Mouse (Mus musculus) brown adipose tissue, adult 24 weeks (tissue): ENCODE results near the gene Rbms3. TPM values are rescaled to one million over a fixed set of nuclear protein-coding genes. Genes with fewer than 3 reads are reported as not detected.
A peak's percentile ranks its signal among the peaks of the same experiment; 100 is the strongest.

Source experiments
- H3K27ac ChIP-seq: fragments of 200-500 bp; replicated peaks from 2 replicates; pipeline ENCODE4 v1.5.1; 2012; ENCODE audit warnings: low read depth, mild to moderate bottlenecking, low read length
- H3K4me1 ChIP-seq: fragments of 200-500 bp; 2 replicates; pipeline ENCODE4 v1.6.1; 2012; ENCODE audit warnings: low read length, mixed read lengths; ENCODE audit not compliant: control insufficient read depth, insufficient read depth, insufficient read length
- H3K4me3 ChIP-seq: fragments of 200-500 bp; 2 replicates; pipeline ENCODE4 v1.5.1; 2012; ENCODE audit warnings: low read depth, mild to moderate bottlenecking, low read length, moderate library complexity; ENCODE audit not compliant: insufficient read depth
- polyA plus RNA-seq: library from polyadenylated mRNA; stranded (reverse); fragments of >200 nt; gene quantifications from 2 replicates; pipeline ENCODE4 v1.2.4, GENCODE M21; 2012; ENCODE audit not compliant: missing spikeins, insufficient read depth, insufficient read length

Gene Rbms3
- polyA plus RNA-seq, 1 experiment = 2.2 TPM

DNA sequence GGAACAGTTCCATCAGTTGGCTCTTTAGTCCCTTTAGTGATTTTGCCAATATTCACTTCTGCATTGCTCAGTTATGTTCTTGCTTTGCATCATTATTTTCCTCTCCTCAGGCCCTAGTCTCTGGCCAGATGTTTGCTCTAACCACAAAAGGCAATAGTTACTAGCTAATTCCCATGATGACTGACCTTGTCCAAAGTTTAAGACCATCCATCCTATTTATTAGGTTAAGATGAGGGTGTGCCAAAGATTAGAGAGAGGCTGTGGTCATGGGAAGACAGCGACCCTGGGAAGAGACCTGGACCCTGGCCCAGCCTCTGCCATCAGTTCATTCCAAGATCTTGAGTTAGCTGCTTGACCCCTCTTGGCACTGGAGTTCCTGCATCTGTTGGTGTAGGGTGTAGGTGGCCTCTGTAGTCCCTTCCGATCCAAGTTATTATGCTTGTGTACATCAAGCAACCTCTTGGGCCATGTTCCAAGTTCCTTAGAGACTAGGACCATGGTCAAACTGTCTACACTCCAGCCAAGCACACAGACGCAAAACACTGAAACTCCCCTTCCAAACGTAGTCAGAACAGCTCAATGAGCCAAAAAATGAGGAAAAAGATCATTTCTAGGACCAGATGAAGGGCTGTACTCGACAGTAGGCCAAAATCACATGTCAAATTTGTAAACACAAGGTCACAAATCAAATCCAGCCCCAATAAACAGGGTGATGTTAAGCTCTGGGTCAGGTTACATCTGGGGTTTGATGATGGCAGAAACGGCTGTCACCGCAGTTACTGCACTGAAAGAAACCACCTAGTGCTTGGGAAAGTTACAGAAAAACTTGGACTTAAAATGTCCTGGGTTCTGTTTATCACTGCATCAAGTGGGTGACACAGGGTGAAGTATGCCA is 782.2 kb downstream of the Rbms3 start:
- Histone ChIP-seq H3K27ac (peak overlapping the region; percentile 46), H3K4me3 (no peak overlapping the region), H3K4me1 (no peaks in the 10 kb centered on the region)

DNA sequence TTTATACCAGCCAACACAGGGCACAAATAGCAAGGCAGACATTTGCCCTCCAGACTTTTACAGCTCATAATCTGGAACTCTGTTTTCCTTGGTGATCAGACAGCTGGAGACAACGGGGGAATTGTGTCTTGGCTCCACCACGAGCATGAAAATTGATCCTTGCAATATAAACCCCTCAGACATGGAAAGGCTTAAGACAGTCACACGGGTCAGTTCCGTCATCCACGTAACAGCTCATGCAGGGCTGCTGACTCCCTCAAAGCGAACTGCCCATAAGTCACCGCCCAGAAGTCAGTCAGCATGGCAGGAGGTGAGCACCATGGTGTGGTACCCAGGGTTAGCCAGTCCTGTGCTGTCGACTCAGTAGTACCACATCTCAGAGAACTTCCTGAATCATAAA is 794.8 kb downstream of the Rbms3 start:
- no peak overlapping the region for H3K27ac ChIP-seq
- no peaks in the 10 kb centered on the region for H3K4me1 ChIP-seq
- no peak overlapping the region for H3K4me3 ChIP-seq

DNA sequence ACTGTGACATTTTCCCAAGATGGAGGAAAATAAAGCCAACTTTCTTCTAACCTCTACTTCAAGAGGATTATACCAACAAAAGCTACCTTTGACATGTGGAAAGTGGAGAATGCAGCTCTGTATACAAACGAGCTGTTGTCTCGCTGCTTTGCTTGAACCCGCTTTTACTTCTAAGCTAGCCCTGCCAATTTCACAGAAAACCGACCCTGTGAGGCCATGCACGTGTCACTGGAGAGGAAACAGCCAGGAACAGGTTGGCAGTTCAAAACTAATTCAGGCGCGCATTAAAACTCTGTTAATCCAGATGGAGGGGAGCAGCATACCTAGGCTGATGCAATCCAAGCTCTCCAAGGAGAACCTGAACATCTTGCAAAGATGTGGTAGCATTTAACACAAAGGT is 796.0 kb downstream of the Rbms3 start:
- H3K4me1 ChIP-seq = no peaks in the 10 kb centered on the region
- no peak overlapping the region for H3K4me3 ChIP-seq
- no peak overlapping the region for H3K27ac ChIP-seq

DNA sequence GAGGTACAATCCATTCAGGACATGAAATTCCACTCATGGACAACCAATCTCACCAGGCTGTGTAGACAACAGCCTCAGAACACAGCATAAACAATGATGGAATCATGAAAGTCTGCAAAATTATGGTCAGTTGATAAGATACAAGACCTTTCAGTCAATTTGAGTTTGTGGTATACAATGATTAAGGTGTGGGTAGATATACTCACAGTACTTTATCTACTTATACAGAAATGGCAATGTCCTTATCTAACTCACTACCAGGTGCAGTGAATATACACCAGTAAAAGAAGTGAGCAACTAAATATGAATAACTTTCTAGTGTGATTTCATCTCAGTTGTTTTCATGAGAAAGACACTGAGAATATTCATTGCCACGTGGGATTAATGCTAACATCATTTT is 796.9 kb downstream of the Rbms3 start:
- H3K27ac ChIP-seq = no peak overlapping the region
- no peaks in the 10 kb centered on the region for H3K4me1 ChIP-seq
- no peak overlapping the region for H3K4me3 ChIP-seq

DNA sequence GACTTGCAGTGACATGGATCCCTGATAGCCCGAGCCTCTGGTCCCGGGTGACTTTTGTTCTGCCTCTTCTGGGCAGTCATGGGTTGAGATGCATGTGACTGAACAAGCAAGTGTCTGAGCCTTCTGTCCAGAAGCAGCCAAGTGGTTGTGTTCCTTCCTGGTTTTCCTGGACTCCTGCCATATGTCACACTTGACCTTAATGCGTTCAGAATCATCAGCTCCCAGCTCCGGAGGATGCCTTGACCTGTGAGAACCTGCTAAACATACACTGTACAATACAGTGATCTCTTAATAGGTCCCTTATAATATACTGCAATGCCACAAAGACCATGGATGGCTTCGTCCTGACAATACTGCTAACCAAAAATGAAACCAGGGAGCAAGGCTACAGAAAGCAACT is 798.3 kb downstream of the Rbms3 start:
- Histone ChIP-seq H3K4me3 (no peak overlapping the region), H3K27ac (no peak overlapping the region), H3K4me1 (no peaks in the 10 kb centered on the region)

DNA sequence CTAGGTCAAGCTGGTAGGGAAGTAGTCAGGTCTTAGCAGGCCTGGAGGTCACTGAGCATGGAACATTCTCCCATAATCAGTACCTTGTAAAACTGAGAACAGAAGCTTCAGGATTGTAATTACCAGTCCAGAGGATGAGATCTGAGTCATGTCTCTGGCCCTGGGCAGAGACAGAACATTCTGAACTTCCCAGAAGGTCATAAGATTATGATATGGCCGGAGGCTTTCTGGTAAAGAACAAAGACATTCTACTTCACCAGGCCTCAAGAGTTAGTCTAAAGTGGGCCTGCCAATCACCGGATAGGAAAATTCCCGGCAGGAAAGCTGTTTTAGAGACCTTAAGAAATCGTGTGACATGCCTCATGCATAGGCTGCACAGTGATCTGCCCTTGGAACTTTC is 799.8 kb downstream of the Rbms3 start:
- Histone ChIP-seq H3K27ac (no peak overlapping the region), H3K4me3 (no peak overlapping the region)

DNA sequence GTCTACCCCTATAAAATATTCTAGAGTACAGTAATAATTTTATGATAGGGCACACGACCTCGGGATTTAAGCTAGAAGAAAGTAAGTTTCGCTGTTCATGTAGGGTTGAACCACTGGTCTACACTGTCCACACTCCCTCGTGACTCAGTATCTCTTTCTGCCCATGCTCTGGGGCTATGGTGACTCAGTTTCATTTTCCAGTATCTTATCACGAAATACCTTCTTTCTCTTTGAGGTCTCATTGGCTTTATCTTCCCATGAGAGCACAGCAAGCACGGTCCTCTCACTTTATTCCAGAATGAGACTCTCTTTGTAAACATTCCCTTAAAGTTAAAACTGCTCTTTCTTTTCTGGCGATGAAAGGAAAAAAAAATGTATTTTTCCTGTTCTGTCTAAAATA is 808.1 kb downstream of the Rbms3 start:
- H3K4me1 ChIP-seq = no peaks in the 10 kb centered on the region
- no peak overlapping the region for H3K4me3 ChIP-seq
- H3K27ac ChIP-seq = no peak overlapping the region

More for the DNA sequence above, 799.8 kb downstream of the Rbms3 start:
- H3K4me1 ChIP-seq = no peaks in the 10 kb centered on the region

DNA sequence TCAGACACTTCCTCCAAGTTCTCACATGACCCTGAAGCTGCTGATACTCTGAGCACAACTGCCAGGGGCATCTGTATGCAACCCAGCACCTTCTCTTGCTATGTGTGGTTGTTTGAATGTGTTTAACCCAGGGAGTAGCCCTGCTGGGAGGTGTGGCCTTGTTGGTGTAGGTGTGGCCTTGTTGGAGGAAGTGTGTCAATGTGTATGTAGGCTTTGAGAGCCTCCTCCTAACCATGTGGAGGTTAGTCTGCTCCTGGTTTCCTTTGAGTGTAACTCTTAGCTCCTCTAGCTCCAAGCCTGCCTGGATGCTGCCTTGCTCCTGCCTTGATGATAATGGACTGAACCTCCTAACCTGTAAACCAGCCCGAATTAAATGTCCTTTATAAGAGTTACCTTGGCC is 812.5 kb downstream of the Rbms3 start:
- Histone ChIP-seq H3K4me1 (no peaks in the 10 kb centered on the region), H3K27ac (no peak overlapping the region)

DNA sequence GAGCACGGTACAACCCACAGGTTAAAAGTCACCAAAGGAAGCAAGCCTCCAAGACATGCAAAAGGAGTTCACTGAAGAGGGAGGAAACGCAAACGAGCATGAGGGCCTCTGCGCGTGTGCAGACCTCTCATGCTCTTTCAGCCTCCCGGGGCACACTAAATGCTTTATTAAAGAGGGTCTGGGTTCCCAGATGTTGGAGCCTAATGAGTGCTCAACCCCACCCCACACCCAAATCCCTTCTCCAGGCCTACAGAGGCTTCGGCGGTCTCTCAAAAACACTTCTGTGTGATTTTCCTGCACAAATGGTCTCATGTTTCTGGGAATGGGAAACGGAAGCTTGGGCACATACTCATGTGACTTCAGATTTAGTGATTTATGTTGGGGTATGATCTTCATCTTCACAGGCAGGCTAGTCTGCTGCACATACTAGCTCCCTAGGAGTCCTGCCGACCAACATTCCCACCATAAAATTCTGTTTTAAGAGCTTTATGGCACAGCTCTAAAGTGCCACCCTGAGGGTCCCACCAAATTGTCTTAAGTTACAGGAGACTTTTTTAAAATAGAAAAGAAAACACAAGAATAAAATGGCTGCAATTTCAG is 815.1 kb downstream of the Rbms3 start:
- Histone ChIP-seq H3K4me3 (no peak overlapping the region), H3K27ac (no peak overlapping the region), H3K4me1 (no peaks in the 10 kb centered on the region)

More for the DNA sequence above, 812.5 kb downstream of the Rbms3 start:
- H3K4me3 ChIP-seq = no peak overlapping the region

DNA sequence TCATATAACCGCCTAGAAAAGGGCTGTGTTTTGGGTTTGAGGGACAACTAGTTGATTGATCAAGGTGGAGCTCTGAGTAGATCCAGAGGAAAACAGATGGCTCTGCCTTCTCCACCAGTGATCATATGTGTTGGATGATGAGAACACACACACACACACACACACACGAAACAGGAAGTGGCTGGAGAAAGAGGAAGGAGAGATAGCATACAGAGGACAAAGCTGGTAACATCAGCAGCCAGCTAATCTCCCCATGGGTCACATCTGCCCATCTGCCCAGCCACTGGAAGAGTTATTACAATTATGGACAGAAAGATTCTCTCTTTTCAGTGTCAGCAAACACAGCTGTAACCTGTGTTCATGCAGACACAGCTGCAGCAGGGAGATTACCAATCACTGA is 816.3 kb downstream of the Rbms3 start:
- no peak overlapping the region for H3K27ac ChIP-seq
- H3K4me1 ChIP-seq = no peaks in the 10 kb centered on the region
- no peak overlapping the region for H3K4me3 ChIP-seq

DNA sequence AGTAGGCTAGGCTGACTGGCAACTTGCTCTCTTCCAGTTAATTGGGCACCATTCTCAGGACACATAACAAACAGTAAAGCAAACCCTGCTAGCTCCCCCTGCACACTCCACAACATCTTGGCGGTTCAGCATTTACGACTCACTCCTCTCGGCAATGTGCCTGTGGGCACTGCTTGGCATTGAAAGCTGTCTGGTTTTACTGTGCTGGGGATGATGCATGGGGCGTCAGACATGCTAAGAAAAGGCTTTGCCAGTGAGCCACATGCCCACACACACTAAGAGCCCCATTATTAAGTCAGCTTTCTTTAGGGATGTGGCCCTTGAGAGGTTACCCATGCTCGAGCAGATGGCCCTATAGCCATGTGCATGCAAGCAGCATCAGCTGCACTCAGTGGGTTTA is 820.5 kb downstream of the Rbms3 start:
- no peak overlapping the region for H3K4me3 ChIP-seq
- H3K27ac ChIP-seq = no peak overlapping the region
- no peaks in the 10 kb centered on the region; the same call in 1 of the 2 replicates for H3K4me1 ChIP-seq

DNA sequence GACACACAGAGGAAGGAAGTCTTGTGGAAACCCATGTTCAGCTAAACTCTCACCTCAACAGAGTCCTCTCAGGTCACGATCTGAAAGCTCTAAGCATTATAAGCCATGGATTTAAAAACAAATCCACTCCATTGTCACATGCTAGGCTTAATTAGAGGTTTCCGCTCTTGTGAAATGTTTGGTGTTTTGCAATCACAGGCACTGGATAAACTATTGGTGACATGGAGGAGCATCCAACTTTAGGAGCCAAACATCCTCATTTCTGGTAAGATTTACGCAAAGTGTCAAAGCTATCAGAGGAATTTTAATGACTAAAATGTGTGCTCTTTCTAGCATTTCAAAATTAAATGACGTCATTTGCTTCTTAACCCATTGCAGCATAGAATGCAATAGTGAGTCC is 821.3 kb downstream of the Rbms3 start:
- Histone ChIP-seq H3K4me3 (no peak overlapping the region), H3K4me1 (no peaks in the 10 kb centered on the region; the same call in 1 of the 2 replicates), H3K27ac (no peak overlapping the region)

DNA sequence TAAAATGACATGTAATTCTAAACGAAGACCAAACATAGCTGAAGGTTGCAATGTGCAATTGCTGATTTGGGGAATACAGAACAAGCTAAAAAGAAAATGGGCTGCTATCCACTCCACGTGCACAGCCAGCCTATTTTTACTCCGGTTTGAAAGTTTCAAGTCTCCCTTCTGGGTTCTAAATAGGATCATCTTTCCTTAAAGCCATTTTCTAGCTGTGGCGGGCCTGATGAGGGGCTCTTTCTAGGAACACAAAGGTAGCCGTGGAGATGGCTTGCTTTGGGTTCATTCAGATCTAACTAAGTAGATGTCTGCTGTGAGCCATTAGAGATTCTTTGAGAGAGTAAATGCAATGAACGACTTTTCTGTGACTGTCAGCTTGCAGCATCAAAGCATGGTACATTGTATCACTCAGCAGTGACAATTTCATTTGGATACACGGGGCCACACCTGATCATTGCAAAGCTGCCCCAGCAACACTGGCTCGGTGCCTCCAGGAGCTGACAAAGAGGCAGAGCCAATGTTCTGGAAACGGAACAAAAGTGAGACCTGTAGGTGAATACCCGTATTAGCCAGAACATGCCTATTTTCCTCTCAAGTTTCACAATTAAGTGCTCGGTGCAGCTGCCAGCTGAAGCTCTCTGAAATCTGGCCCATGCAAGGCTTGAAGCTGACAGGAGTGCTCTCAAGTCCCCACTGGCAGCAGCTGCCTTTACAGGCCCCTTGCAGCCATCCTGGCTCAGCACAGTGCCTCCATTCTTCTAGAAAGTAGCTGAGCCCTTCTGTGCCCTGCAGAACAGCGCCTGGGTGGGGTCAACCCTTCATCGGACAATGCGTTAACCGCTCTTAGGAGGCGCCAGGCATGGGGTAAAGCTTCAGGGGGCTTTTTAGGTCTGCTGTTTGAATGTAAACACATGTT is 822.3 kb downstream of the Rbms3 start:
- H3K4me1 ChIP-seq = no peaks in the 10 kb centered on the region; the same call in 1 of the 2 replicates
- no peak overlapping the region for H3K4me3 ChIP-seq
- no peak overlapping the region for H3K27ac ChIP-seq

DNA sequence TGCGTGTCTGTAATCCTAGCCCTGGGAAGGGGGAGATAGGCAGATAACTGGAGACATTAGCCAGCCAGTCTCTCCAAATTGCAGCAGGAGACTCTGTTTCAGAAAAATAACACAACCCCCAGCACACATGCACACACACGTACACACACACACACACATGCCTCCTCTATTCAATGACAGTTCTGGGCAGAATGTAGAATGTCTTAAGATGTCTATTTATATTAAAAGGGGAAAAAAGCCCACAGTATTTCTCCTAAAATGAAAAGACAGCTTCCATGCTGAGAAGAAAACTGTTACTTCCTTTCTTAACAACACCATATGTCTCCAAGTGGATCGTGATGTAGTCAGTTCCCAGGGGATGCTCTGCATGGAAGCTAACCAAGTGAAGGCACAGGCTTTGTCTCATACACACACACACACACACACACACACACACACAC is 826.4 kb downstream of the Rbms3 start:
- Histone ChIP-seq H3K27ac (peak overlapping the region; percentile 34; the same call in 1 of the 2 replicates), H3K4me1 (no peaks in the 10 kb centered on the region; the same call in 1 of the 2 replicates), H3K4me3 (no peak overlapping the region)

DNA sequence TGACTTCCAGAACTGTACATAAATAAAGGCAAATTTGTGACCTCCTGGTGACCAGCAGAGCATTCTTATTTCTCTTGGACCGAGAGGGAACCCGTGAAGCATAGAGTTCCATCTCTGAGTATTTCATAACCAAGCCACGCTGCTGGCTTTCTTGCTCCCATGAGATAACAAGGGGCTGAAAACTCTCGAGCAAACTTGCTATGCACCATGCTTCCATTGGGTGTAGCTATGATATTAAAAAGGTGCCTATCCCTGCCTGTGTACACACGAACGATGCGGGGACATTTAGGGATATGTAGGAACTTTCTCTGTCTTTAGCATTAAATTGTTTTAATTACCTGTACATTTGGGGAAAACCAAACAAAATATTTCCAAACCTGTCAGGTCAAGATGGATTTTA is 827.1 kb downstream of the Rbms3 start:
- H3K27ac ChIP-seq = no peak overlapping the region
- H3K4me3 ChIP-seq = no peak overlapping the region

More for the DNA sequence above, 827.1 kb downstream of the Rbms3 start:
- no peaks in the 10 kb centered on the region for H3K4me1 ChIP-seq
